Mouse (Mus musculus) liver, postnatal 0 days (tissue): ENCODE measurements around the gene Trim17. TPM values are rescaled to one million over a fixed set of nuclear protein-coding genes. Genes with fewer than 3 reads are reported as not detected.

Experiments used
- ATAC-seq: fragments of 200-750 bp; cut with Nextera tagmentation; 2 replicates; pipeline ENCODE4 v1.8.0; 2017; ENCODE audit warnings: mild to moderate bottlenecking, moderate library complexity
- DNase-seq: peaks from one replicate; pipeline ENCODE4 v3.0.0-alpha.2; 2016
- H3K27ac ChIP-seq: fragments of 300-500 bp; sonication (generic); 2 replicates; pipeline ENCODE4 v1.5.1; 2014; ENCODE audit warnings: antibody characterized with exemption, moderate library complexity, mild to moderate bottlenecking, low read depth
- H3K27me3 ChIP-seq: fragments of 300-500 bp; sonication (generic); 2 replicates; pipeline ENCODE4 v1.6.1; 2014; ENCODE audit warnings: low read length, control low read depth, mixed read lengths; ENCODE audit not compliant: insufficient read depth
- H3K36me3 ChIP-seq: fragments of 300-500 bp; sonication (generic); replicated peaks from 2 replicates; pipeline ENCODE4 v1.6.1; 2014; ENCODE audit warnings: mild to moderate bottlenecking, control low read depth, low read length, moderate library complexity, mixed read lengths; ENCODE audit not compliant: insufficient read depth
- H3K4me1 ChIP-seq: fragments of 300-500 bp; sonication (generic); 2 replicates; pipeline ENCODE4 v1.6.1; 2014; ENCODE audit warnings: antibody characterized with exemption, mild to moderate bottlenecking, control low read depth; ENCODE audit not compliant: insufficient read depth
- H3K4me2 ChIP-seq: fragments of 300-500 bp; sonication (generic); 2 replicates; pipeline ENCODE4 v1.6.1; 2014; ENCODE audit warnings: low read depth, mild to moderate bottlenecking, low read length, moderate library complexity, mixed read lengths
- H3K4me3 ChIP-seq: fragments of 300-500 bp; sonication (generic); 2 replicates; pipeline ENCODE4 v1.5.1; 2014; ENCODE audit warnings: low read depth, low read length
- H3K9ac ChIP-seq: fragments of 300-500 bp; sonication (generic); replicated peaks from 2 replicates; pipeline ENCODE4 v1.6.1; 2014; ENCODE audit warnings: mild to moderate bottlenecking, moderate library complexity
- H3K9me3 ChIP-seq: fragments of 300-500 bp; sonication (generic); 2 replicates; pipeline ENCODE4 v1.6.1; 2016; ENCODE audit warnings: mild to moderate bottlenecking, control low read depth, low read length, mixed read lengths
- CTCF ChIP-seq: sonication (generic); IDR thresholded peaks from 2 replicates; pipeline ENCODE4 v1.5.1; 2016; ENCODE audit warnings: antibody characterized with exemption, low read depth
- EP300 ChIP-seq: IDR thresholded peaks from 2 replicates; pipeline ENCODE4 v1.6.1; 2016; ENCODE audit warnings: antibody characterized with exemption, low read depth, mild to moderate bottlenecking
- WGBS: fragments of 180-500 bp; shearing (Covaris S2); extraction: QIAGEN DNeasy Blood & Tissue Kit; methylation state at CpG from one replicate; pipeline ENCODE4 v1.1.7; 2014; ENCODE audit not compliant: insufficient replicate concordance; 5-methylcytosine and 5-hydroxymethylcytosine counted together
- polyA plus RNA-seq: library from polyadenylated mRNA; unstranded; fragments of >200 nt; fragmentation: Nextera tagmentation; extraction: Ambion mirVana; gene quantifications from 2 replicates; pipeline ENCODE4 v1.2.1, GENCODE M21; 2015

Gene Trim17
- polyA plus RNA-seq, 1 experiment from 2014 or later, result 0.11 TPM

DNA sequence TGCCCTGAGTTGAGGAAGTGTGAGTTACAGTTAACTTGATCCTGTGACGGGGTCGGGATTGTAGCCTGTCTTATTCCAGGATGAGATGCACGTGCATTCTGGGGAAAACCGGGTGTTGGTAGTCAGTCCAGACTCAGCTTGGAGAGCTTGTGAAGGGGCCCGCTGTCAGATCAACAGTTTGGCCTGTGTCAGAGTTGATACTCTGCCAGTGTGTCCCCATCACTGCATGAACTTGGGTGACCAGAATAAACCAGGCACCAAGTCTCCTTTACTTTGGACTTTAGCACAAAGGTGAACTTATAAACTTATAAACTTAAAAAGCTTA lies 24.2 kb downstream of the Trim17 start:
- Histone ChIP-seq H3K9me3 (no peaks in the 10 kb centered on the region), H3K9ac (peak overlapping the region; percentile 91), H3K27me3 (no peaks in the 10 kb centered on the region), H3K36me3 (peaks cover 17% of the 10 kb centered on the region), H3K4me2 (peak overlapping the region; percentile 93), H3K27ac (peak overlapping the region; percentile 91), H3K4me3 (peak overlapping the region; percentile 83), H3K4me1 (peaks cover 33% of the 10 kb centered on the region)
- DNase-seq, result no peak
- 1% methylated on average over 5 of the region's 5 CpGs for WGBS
- TF ChIP-seq CTCF (no peak), EP300 (no peak)
- peak; percentile 7; the same call in 1 of the 2 replicates for ATAC-seq

GRCm38 (mm10) chr11:58979183-58979582 lies 24.7 kb downstream of the Trim17 start:
- no peaks in the 10 kb centered on the region for H3K27me3 ChIP-seq
- WGBS, result 21% methylated on average over 3 of the region's 3 CpGs
- H3K9me3 ChIP-seq, result no peaks in the 10 kb centered on the region
- TF ChIP-seq EP300, result peak; percentile 32; the same call in 1 of the 2 replicates
- TF ChIP-seq CTCF, result no peak
- H3K36me3 ChIP-seq, result peaks cover 22% of the 10 kb centered on the region
- peak overlapping the region; percentile 91 for H3K9ac ChIP-seq
- H3K4me3 ChIP-seq, result peak overlapping the region; percentile 83
- H3K4me2 ChIP-seq, result peak overlapping the region; percentile 93
- peaks cover 33% of the 10 kb centered on the region for H3K4me1 ChIP-seq
- peak overlapping the region; percentile 91 for H3K27ac ChIP-seq
- no peak for DNase-seq
- peak; percentile 53 for ATAC-seq

- Histone ChIP-seq H3K4me1 (peaks cover 33% of the 10 kb centered on the region), H3K9ac (peak overlapping the region; percentile 91), H3K4me2 (peak overlapping the region; percentile 93), H3K9me3 (no peaks in the 10 kb centered on the region), H3K27ac (peak overlapping the region; percentile 91), H3K4me3 (peak overlapping the region; percentile 83), H3K27me3 (no peaks in the 10 kb centered on the region), H3K36me3 (peaks cover 26% of the 10 kb centered on the region)
- DNase-seq, result peak; percentile 60
- TF ChIP-seq CTCF (no peak), EP300 (no peak)
- peak; percentile 75 for ATAC-seq
- 45% methylated on average over 7 of the region's 7 CpGs for WGBS
Observed at GRCm38 (mm10) chr11:58979661-58980060, 25.2 kb downstream of the Trim17 start.

DNA sequence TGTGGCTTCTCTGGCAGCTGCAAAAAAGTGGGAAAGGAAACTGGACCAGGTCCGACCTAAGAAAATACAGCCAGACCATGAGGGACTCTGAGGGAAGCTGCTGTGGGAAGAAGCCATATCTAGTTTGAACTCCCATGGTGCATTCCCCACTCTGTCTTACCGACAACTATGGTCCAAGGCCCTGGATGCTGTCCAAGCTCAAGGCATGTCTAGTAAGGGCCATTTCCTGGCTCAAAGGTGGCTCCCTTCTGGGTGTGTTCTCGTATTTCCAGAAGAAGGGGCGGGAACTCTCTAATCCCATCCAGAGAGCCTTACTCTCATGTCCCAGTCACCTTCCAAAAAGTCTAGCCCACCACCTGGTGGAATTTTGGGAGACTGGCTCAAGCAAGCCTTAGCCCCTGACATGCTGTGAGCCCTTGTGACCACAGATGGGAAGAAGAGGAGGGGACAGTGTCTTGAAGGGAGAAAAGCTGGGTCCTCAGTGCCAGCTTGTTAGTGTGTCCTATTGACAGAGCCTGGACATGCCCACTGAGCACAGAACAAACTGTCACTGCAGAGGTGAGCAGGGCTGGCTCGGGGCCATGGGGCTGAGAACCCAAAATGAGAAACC lies 26.0 kb downstream of the Trim17 start:
- peak overlapping the region; percentile 83 for H3K4me3 ChIP-seq
- ATAC-seq (no peak), DNase-seq (no peak)
- H3K4me2 ChIP-seq, result peak overlapping the region; percentile 93
- WGBS, result 60% methylated on average over 5 of the region's 5 CpGs
- peaks cover 33% of the 10 kb centered on the region for H3K4me1 ChIP-seq
- H3K9me3 ChIP-seq, result no peaks in the 10 kb centered on the region
- TF ChIP-seq EP300, result no peak
- TF ChIP-seq CTCF, result no peak
- H3K27ac ChIP-seq, result peak overlapping the region; percentile 91
- no peaks in the 10 kb centered on the region for H3K27me3 ChIP-seq
- peak overlapping the region; percentile 26; the same call in 1 of the 2 replicates for H3K9ac ChIP-seq
- H3K36me3 ChIP-seq, result peaks cover 33% of the 10 kb centered on the region

DNA sequence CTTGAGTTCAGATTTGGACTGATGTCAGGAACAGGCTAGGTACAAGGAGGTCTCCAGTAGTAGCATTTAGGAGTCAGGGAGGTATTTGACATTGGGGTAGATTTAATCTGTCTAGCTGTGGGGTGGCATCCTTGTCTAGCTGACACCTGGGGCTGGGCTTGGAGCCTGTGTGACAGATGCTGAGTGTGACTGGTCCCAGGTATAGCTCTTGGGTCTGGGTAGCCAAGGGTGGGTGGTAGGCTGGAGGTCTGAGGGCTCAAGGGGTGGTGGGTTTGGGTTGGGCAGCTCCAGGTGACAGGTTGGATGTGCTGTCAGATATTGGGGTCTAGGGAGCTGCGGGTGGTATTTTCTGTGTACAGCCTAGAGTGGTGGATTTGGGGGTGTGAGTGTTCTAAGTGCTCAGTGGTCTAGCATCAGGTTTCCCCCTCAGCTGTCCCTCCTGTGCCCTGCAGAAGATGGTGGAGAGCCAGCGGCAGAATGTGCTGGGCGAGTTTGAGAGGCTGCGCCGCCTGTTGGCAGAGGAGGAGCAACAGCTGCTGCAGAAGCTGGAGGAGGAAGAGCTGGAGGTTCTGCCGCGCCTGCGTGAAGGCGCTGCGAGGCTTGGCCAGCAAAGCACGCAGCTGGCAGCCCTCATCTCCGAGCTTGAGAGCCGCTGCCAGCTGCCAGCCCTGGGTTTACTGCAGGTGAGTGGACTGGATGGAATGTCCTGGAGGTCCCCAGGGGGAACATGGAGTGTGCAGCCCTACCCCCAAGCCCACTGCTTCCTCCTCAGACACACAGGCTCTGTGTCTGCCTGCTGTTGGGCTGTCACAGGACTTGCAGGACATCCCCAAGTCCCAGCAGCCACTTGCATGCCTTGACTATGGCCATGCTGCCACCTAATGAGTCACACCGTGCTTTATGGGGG lies 27.3 kb downstream of the Trim17 start:
- no peaks in the 10 kb centered on the region for H3K27me3 ChIP-seq
- H3K27ac ChIP-seq, result peak overlapping the region; percentile 86
- H3K9me3 ChIP-seq, result no peaks in the 10 kb centered on the region
- H3K9ac ChIP-seq, result no peak overlapping the region
- peaks cover 46% of the 10 kb centered on the region for H3K36me3 ChIP-seq
- ATAC-seq (peak; percentile 10), DNase-seq (peak; percentile 76)
- 30% methylated on average over 14 of the region's 14 CpGs for WGBS
- no peak overlapping the region for H3K4me3 ChIP-seq
- H3K4me1 ChIP-seq, result peaks cover 30% of the 10 kb centered on the region
- TF ChIP-seq EP300 (no peak), CTCF (peak; percentile 78)
- peak overlapping the region; percentile 93 for H3K4me2 ChIP-seq

GRCm38 (mm10) chr11:58982471-58983097 lies 28.1 kb downstream of the Trim17 start:
- peaks cover 30% of the 10 kb centered on the region for H3K4me1 ChIP-seq
- 70% methylated on average over 18 of the region's 18 CpGs for WGBS

More at GRCm38 (mm10) chr11:58982471-58983097, 28.1 kb downstream of the Trim17 start:
- Histone ChIP-seq H3K36me3 (peaks cover 54% of the 10 kb centered on the region), H3K4me2 (no peak overlapping the region), H3K27ac (peak overlapping the region; percentile 86), H3K4me3 (no peak overlapping the region), H3K9me3 (no peaks in the 10 kb centered on the region), H3K27me3 (no peaks in the 10 kb centered on the region), H3K9ac (no peak overlapping the region)
- peak; percentile 57 for DNase-seq
- ATAC-seq, result 0 out of 2 replicates have a peak, but pooled peaks have one; percentile 9
- TF ChIP-seq CTCF (no peak), EP300 (no peak)
